In genomic region chr19:58789194-58789593, GRCm38 (mm10) we compare ENCODE assay signal across 22 mouse cellular contexts. TPM values are rescaled to one million over a fixed set of nuclear protein-coding genes. Genes with fewer than 3 reads are reported as not detected.
A peak's percentile ranks its signal among the peaks of the same experiment; 100 is the strongest.
DNase-seq lines count a peak whose midpoint lies in the region; ATAC-seq and TF ChIP-seq lines count a peak whose summit lies in the region.
"Had no signal": no experiment of that assay in that cellular context is flagged by ENCODE, and none has a peak within 500 bp of the region (broad histone marks: within the 10 kb centered on the region; RNA-seq: fewer than 3 reads in every experiment).

No protein-coding gene starts in this region.

- peaks cover 4% of the 10 kb centered on the region; the same call in 1 of the 2 replicates for H3K4me1 ChIP-seq in hindbrain, embryonic 12.5 days
- H3K4me1 ChIP-seq in neural tube, embryonic 14.5 days (ENCODE audit: control insufficient read depth, insufficient read depth, low read length) = 0 out of 2 replicates have a peak, but pooled peaks cover 5% of the 10 kb centered on the region
- H3K4me1 ChIP-seq in kidney, adult 2 months (ENCODE audit: control insufficient read depth, insufficient read depth, low read length) = no peaks in the 10 kb centered on the region
- H3K4me1 ChIP-seq: liver, embryonic 13.5 days had no signal

- no peaks in the 10 kb centered on the region for H3K27me3 ChIP-seq in hindbrain, embryonic 12.5 days
- H3K27me3 ChIP-seq in neural tube, embryonic 14.5 days (ENCODE audit: control insufficient read depth, insufficient read depth, low read length) = no peaks in the 10 kb centered on the region
- no peaks in the 10 kb centered on the region for H3K27me3 ChIP-seq in kidney, adult 2 months (replicated peaks; ENCODE audit: control insufficient read depth, insufficient read depth, low read length)
- H3K27me3 ChIP-seq: liver, embryonic 13.5 days had no signal

- H3K9me3 ChIP-seq in hindbrain, embryonic 12.5 days (replicated peaks) = no peaks in the 10 kb centered on the region
- H3K9me3 ChIP-seq in neural tube, embryonic 14.5 days (ENCODE audit: control insufficient read depth, low read length) = no peaks in the 10 kb centered on the region
- H3K9me3 ChIP-seq: limb, embryonic 10.5 days; liver, embryonic 13.5 days had no signal

- no peak for TF ChIP-seq CTCF in kidney, adult 2 months (conservative IDR thresholded peaks at IDR 0.05; ENCODE audit: insufficient read depth, insufficient read length, low read depth, low read length)

- 0 out of 2 replicates have a peak overlapping the region, but pooled peaks have one; percentile 35 for H3K27ac ChIP-seq in hindbrain, embryonic 12.5 days
- peak overlapping the region; percentile 62; the same call in 1 of the 2 replicates for H3K27ac ChIP-seq in neural tube, embryonic 14.5 days (ENCODE audit: low read depth, low read length)
- no peak overlapping the region for H3K27ac ChIP-seq in kidney, adult 2 months (ENCODE audit: insufficient read depth, low read depth, low read length)
- H3K27ac ChIP-seq: limb, embryonic 10.5 days; liver, embryonic 13.5 days had no signal

- ATAC-seq in hindbrain, embryonic 12.5 days (ENCODE audit: low FRiP score) = no peak
- peak; percentile 80 for ATAC-seq in neural tube, embryonic 14.5 days (ENCODE audit: low read depth)
- ATAC-seq: CD4-positive, CD25-positive, alpha-beta regulatory T cell, adult 4 months; lung, postnatal 0 days had no signal

- no peaks in the 10 kb centered on the region for H3K36me3 ChIP-seq in hindbrain, embryonic 12.5 days
- H3K36me3 ChIP-seq in neural tube, embryonic 14.5 days (ENCODE audit: control insufficient read depth, insufficient read depth, low read length) = no peaks in the 10 kb centered on the region
- H3K36me3 ChIP-seq in kidney, adult 2 months (ENCODE audit: control insufficient read depth, insufficient read depth, low read length) = no peaks in the 10 kb centered on the region
- H3K36me3 ChIP-seq: limb, embryonic 10.5 days; liver, embryonic 13.5 days had no signal

- 81% methylated on average over 11 of the region's 11 CpGs for WGBS in hindbrain, embryonic 12.5 days
- 53% methylated on average over 11 of the region's 11 CpGs for WGBS in neural tube, embryonic 14.5 days
- WGBS in kidney, adult 2 months = 70% methylated on average over 11 of the region's 11 CpGs

- H3K9ac ChIP-seq in hindbrain, embryonic 12.5 days = no peak overlapping the region
- no peak overlapping the region for H3K9ac ChIP-seq in neural tube, embryonic 14.5 days (replicated peaks; ENCODE audit: low read depth, low read length)
- H3K9ac ChIP-seq: liver, embryonic 13.5 days had no signal

- no peak for TF ChIP-seq POLR2A in kidney, adult 2 months (IDR thresholded peaks at IDR 0.05; ENCODE audit: low read depth, low read length)

- no peak overlapping the region for H3K4me2 ChIP-seq in hindbrain, embryonic 12.5 days (replicated peaks)
- H3K4me2 ChIP-seq in neural tube, embryonic 14.5 days (ENCODE audit: low read depth, low read length) = no peak overlapping the region
- H3K4me2 ChIP-seq: heart, embryonic 11.5 days; liver, embryonic 13.5 days had no signal

- peak; percentile 56 for DNase-seq in layer of hippocampus, adult 9-11 months
- no peak for DNase-seq in layer of hippocampus, adult 9-10 months (ENCODE audit: low spot score)
- DNase-seq in brain, adult 2 months (ENCODE audit: low read depth, low spot score) = peak; percentile 39
- no peak for DNase-seq in left cerebral cortex, adult 18-20 months (ENCODE audit: low spot score in 2 of 2)
- DNase-seq in kidney, adult 2 months = no peak
- DNase-seq: cerebellum, adult 2 months; gastrocnemius, postnatal 36 days; kidney, adult 8-10 months; kidney, postnatal 36 days; liver, embryonic 13.5 days; right cerebral cortex, postnatal 4 days; thymus, adult 18-20 months had no signal

- no peak overlapping the region for H3K4me3 ChIP-seq in hindbrain, embryonic 12.5 days
- H3K4me3 ChIP-seq in neural tube, embryonic 14.5 days (ENCODE audit: low read depth, low read length) = no peak overlapping the region
- H3K4me3 ChIP-seq in kidney, adult 2 months (ENCODE audit: insufficient read depth, low read depth, low read length) = no peak overlapping the region
- H3K4me3 ChIP-seq: limb, embryonic 10.5 days; liver, embryonic 13.5 days had no signal

RNA-seq across cellular contexts. Expression of gene 1700019N19Rik, which starts 5.1 kb away (rescaled TPM):
- polyA plus RNA-seq in hindbrain, embryonic 12.5 days (2016; fragmentation: Nextera tagmentation; extraction: Ambion mirVana) = not detected in 2 replicates
- not detected in 2 replicates for polyA plus RNA-seq in neural tube, embryonic 14.5 days (2014; fragmentation: Nextera tagmentation; extraction: Ambion mirVana)
- under 1 TPM in 1 of 2 experiments, not detected in 1; 0.84 TPM for total RNA-seq in left cerebral cortex, adult 18-20 months (2021)
- polyA plus RNA-seq in kidney, adult 2 months (2012; rRNA removed) = 0.16 TPM in 2 replicates
- total RNA-seq: gastrocnemius, postnatal 36 days; hematopoietic stem cell, adult 5-6 weeks; megakaryocyte-erythroid progenitor cell, adult 5-6 weeks; MEL had no signal
- polyA plus RNA-seq: CD4-positive, CD25-positive, alpha-beta regulatory T cell, adult 4 months; cerebellum, adult 2 months; embryonic facial prominence, embryonic 14.5 days; heart, embryonic 11.5 days; limb, embryonic 10.5 days; lung, postnatal 0 days had no signal

RNA-seq across cellular contexts. Expression of gene Pnliprp2, which starts 29.7 kb away (rescaled TPM):
- not detected in 2 replicates for polyA plus RNA-seq in hindbrain, embryonic 12.5 days (2016; fragmentation: Nextera tagmentation; extraction: Ambion mirVana)
- polyA plus RNA-seq in neural tube, embryonic 14.5 days (2014; fragmentation: Nextera tagmentation; extraction: Ambion mirVana) = not detected in 2 replicates
- total RNA-seq in left cerebral cortex, adult 18-20 months (2021) = not detected
- not detected in 2 replicates for polyA plus RNA-seq in kidney, adult 2 months (2012; rRNA removed)
- total RNA-seq: gastrocnemius, postnatal 36 days; hematopoietic stem cell, adult 5-6 weeks; megakaryocyte-erythroid progenitor cell, adult 5-6 weeks; MEL had no signal
- polyA plus RNA-seq: CD4-positive, CD25-positive, alpha-beta regulatory T cell, adult 4 months; cerebellum, adult 2 months; embryonic facial prominence, embryonic 14.5 days had no signal

Comparison
In these comparisons a context has a peak if more than half of its experiments do, and no peak if none do; other contexts are left out.
1. DNase-seq: peak in layer of hippocampus, adult 9-11 months (single experiment) and brain, adult 2 months (single experiment); none in layer of hippocampus, adult 9-10 months (single experiment), left cerebral cortex, adult 18-20 months (0 of 2) and kidney, adult 2 months (single experiment).